Mouse (Mus musculus): ENCODE measurements around the gene Ak3. TPM values are rescaled to one million over a fixed set of nuclear protein-coding genes. Genes with fewer than 3 reads are reported as not detected.

Ak3 gene
- total RNA-seq, 4 experiments from 2014 or later, result 49.3 to 55.6 (median 52.0) TPM

DNA sequence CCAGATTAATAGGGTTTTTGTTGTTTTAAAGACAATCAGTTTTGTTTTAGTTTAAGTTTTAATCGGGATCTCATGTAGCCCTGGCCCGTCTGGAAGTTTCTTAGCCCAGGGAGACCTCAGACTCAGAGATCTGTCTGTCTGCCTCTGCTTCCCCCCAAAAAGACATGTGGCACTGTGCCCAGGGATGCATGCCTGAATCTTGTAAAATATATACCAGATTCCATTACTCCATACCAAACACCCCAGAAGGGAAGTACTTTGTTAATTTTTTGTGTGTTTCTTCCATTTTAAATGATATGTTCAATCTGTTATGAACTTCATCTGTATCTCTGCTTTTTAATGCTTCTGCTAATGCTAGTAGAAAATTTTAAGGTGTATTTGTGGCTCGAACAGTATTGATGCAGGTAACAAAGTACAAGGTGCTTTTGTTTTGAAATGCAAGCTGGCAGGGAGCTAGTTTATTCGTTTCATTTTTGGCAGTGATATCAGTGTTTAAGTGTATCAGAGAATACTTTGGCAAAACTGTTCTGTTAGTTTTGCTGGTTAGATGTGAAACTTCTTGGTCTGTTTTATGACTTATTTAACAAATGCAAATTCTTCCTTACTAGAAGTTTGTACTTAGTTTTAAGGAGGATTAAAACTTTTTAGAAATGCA lies 49.7 kb downstream of the Ak3 start:
- DNase-seq (ENCODE audit: low spot score in 2 of 2), result no peak

GRCm38 (mm10) chr19:28995366-28995765 lies 52.4 kb downstream of the Ak3 start:
- DNase-seq (ENCODE audit: low spot score in 2 of 2), result no peak

DNA sequence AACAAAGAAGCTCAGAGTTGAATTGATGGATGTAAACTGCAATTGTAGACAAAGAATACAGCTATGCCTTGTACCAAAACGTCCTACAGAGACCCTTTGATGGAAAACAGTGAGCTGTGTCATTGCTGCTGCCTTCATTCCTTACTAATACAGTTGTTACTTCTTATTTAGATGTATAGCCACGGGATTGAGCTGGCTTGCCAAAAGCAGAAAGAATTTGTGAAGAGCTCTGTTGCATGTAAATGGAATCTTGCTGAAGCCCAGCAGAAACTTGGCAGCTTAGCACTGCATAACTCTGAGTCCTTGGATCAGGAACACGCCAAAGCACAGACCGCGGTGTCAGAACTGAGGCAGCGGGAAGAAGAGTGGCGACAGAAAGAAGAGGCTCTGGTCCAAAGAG lies 52.9 kb downstream of the Ak3 start:
- DNase-seq (ENCODE audit: low spot score in 2 of 2), result peak; percentile 47 to 49

DNA sequence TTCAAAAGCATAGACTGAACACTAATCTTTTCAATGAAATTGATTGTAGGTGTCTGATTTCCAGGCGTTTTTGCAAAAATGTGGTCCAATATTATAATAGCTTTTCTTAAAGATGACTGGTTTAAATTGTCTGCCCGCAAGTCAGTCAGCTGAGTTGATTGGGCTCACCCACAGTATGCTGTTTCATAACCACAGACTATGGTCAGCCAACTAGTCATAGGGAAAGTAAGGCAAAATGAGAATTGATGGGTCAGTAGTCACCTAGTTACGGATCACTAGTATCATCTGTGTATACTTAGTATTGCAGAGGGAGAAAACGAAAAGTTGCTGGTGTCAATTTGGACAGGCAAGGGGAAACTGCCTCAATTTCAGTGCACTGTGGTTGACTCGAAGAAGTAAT lies 56.4 kb downstream of the Ak3 start:
- no peak for DNase-seq (ENCODE audit: low spot score in 2 of 2)

DNA sequence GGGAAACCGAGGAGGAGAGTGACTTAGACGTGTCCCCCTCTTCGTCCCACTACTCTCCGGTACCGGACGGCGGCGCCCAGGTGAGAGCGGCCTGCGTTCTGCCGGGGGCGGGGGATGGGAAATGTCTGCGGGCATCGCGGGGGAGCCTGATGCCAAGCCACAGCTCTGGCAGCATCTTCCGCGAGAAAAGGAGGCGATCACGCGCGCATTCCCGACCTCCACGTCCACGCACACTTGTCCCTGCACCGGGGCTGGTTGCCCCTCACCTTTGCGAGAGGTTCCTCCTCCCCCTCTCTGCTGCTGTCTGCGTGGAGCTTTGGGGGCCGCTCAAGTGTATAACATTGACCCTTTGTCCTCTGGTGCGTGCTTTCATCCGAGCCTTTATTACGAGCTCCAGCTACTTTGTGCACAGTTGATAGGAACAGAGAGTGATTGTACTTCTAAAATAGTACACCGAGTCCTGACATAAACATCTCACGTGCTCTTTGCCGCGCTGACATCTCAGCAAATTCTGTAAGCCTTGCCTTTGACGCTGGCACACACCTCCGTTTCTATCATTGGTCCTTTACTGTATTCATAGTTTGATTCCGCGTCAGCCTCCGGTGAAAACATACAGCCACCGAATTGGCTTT lies 57.1 kb downstream of the Ak3 start:
- DNase-seq (ENCODE audit: low spot score in 2 of 2), result no peak

GRCm38 (mm10) chr19:28990194-28990589 lies 57.6 kb downstream of the Ak3 start, which contains the start of gene Cdc37l1:
Cdc37l1 (plus strand) TSS chr19:28990352.
- peak; percentile 94 to 96 for DNase-seq (ENCODE audit: low spot score in 2 of 2)

GRCm38 (mm10) chr19:28989515-28989914 lies 58.2 kb downstream of the Ak3 start:
- no peak for DNase-seq (ENCODE audit: low spot score in 2 of 2)

DNA sequence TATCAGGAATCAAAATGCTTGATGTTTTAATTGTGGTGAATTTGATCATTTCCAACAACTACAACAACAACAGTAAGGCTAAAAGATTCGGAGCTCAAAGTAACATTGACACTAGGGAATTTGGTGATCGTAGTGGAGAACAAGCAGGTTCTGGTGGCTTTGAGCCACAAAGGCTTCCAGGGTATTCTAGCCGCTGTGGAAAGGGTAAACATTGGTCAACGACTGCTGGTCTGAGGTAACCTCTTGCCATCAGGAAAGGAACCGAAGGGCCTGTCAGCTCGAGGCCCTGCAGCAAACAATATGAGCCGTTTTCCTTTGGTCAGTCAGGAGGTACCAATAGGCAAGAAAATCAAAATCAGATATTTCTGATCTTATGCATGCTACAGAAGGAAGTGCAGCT lies 65.1 kb downstream of the Ak3 start:
- no peak for DNase-seq (ENCODE audit: low spot score in 2 of 2)

- peak; percentile 70 to 86 for DNase-seq (ENCODE audit: low spot score in 2 of 2)
Observed at GRCm38 (mm10) chr19:28974862-28975611, 72.7 kb downstream of the Ak3 start.

Other genes starting within 250 kb of the Ak3 start
- gene Slc1a1, start 212.9 kb downstream of the Ak3 start, total RNA-seq (2022), result 100 to 1,000 TPM; 120 to 146 (median 132) TPM
- gene Plpp6, start 84.0 kb downstream of the Ak3 start, total RNA-seq (2022), result 10 to 100 TPM; 50.5 to 57.9 (median 52.1) TPM
- gene 4430402I18Rik, start 80.2 kb downstream of the Ak3 start, total RNA-seq (2022), result 10 to 100 TPM in 1 of 4 experiments, 1 to 10 TPM in 3; 4.8 to 11.1 (median 6.9) TPM
- 100 to 1,000 TPM; 110 to 130 (median 117) TPM for gene Cdc37l1, start 57.6 kb downstream of the Ak3 start, total RNA-seq (2022)
- 10 to 100 TPM; 20.0 to 22.3 (median 20.7) TPM for gene Rcl1, start 53.4 kb upstream of the Ak3 start, total RNA-seq (2022)
- 10 to 100 TPM; 30.1 to 33.5 (median 31.4) TPM for gene Jak2, start 203.9 kb upstream of the Ak3 start, total RNA-seq (2022)